Mouse (Mus musculus): ENCODE data around the gene Olfr744. TPM values are rescaled to one million over a fixed set of nuclear protein-coding genes. Genes with fewer than 3 reads are reported as not detected.

The Olfr744 gene
- polyA plus RNA-seq (2014; fragmentation: Illumina TruSeq; extraction: RNeasy Lipid Tissue Mini Kit (QIAGEN cat#74804); ENCODE audit: low read depth, low replicate concordance), result not detected

GRCm38 (mm10) chr14:50614579-50614978 is at the start of gene Olfr744:
Olfr744 (plus strand) TSS chr14:50614879.

DNA sequence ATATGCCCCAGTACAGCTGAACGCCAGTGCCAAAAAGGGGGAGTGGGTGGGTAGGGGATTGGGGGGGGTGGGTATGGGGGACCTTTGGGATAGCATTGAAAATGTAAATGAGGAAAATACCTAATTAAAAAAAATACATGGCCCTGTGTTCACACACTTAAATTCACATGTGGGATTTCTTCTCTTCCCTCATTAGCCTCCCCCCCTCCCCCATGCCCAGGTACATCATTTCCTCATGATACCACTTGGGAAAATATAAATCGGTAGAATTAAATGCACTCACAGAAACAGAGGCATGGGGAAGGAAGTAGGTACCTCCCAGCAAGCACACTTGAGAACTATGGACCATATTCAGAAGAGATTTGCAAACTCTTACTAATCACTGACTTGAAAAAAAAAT is 24.4 kb downstream of the Olfr744 start, which contains the start of gene Olfr745:
Gene Olfr745 (plus strand): TSS at position 301 of the 400 bp plus-strand sequence.

DNA sequence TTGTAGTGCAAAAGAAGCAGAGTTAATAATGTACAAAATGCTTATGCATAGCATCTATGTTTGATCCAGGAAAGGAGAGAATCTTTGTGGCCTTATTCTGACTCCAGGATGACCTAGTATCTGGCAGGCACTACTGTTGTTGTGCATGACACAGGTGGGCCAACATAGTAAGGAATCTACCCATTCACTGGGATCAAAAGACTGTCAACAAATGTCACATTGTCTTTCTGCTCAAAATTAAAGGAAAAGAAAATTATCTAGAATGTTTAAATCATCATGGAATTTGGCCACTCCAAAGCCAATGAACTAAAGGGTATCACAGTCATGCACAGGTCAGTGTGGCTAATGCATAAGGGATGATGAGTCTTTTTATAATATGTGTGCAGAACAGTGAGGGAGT is 32.1 kb downstream of the Olfr744 start, which contains the start of gene Olfr746:
Gene Olfr746 (plus strand): TSS at position 301 of the 400 bp plus-strand sequence.

Other genes starting within 250 kb of the Olfr744 start
- gene Olfr736, start 233.7 kb upstream of the Olfr744 start, polyA plus RNA-seq (2014; fragmentation: Illumina TruSeq; extraction: RNeasy Lipid Tissue Mini Kit (QIAGEN cat#74804); ENCODE audit: low read depth, low replicate concordance), result not detected
- not detected for gene Olfr738, start 207.3 kb upstream of the Olfr744 start, polyA plus RNA-seq (2014; fragmentation: Illumina TruSeq; extraction: RNeasy Lipid Tissue Mini Kit (QIAGEN cat#74804); ENCODE audit: low read depth, low replicate concordance)
- not detected for gene Olfr739, start 196.3 kb upstream of the Olfr744 start, polyA plus RNA-seq (2014; fragmentation: Illumina TruSeq; extraction: RNeasy Lipid Tissue Mini Kit (QIAGEN cat#74804); ENCODE audit: low read depth, low replicate concordance)
- not detected for gene Olfr740, start 169.3 kb upstream of the Olfr744 start, polyA plus RNA-seq (2014; fragmentation: Illumina TruSeq; extraction: RNeasy Lipid Tissue Mini Kit (QIAGEN cat#74804); ENCODE audit: low read depth, low replicate concordance)
- not detected for gene Olfr741, start 142.1 kb upstream of the Olfr744 start, polyA plus RNA-seq (2014; fragmentation: Illumina TruSeq; extraction: RNeasy Lipid Tissue Mini Kit (QIAGEN cat#74804); ENCODE audit: low read depth, low replicate concordance)
- not detected for gene Olfr742, start 111.3 kb upstream of the Olfr744 start, polyA plus RNA-seq (2014; fragmentation: Illumina TruSeq; extraction: RNeasy Lipid Tissue Mini Kit (QIAGEN cat#74804); ENCODE audit: low read depth, low replicate concordance)
- gene Olfr743, start 93.0 kb upstream of the Olfr744 start, polyA plus RNA-seq (2014; fragmentation: Illumina TruSeq; extraction: RNeasy Lipid Tissue Mini Kit (QIAGEN cat#74804); ENCODE audit: low read depth, low replicate concordance), result not detected
- gene Olfr745, start 24.5 kb downstream of the Olfr744 start, polyA plus RNA-seq (2014; fragmentation: Illumina TruSeq; extraction: RNeasy Lipid Tissue Mini Kit (QIAGEN cat#74804); ENCODE audit: low read depth, low replicate concordance), result not detected
- not detected for gene Olfr746, start 32.2 kb downstream of the Olfr744 start, polyA plus RNA-seq (2014; fragmentation: Illumina TruSeq; extraction: RNeasy Lipid Tissue Mini Kit (QIAGEN cat#74804); ENCODE audit: low read depth, low replicate concordance)
- gene Olfr747, start 78.3 kb downstream of the Olfr744 start, polyA plus RNA-seq (2014; fragmentation: Illumina TruSeq; extraction: RNeasy Lipid Tissue Mini Kit (QIAGEN cat#74804); ENCODE audit: low read depth, low replicate concordance), result not detected
- gene Olfr748, start 92.5 kb downstream of the Olfr744 start, polyA plus RNA-seq (2014; fragmentation: Illumina TruSeq; extraction: RNeasy Lipid Tissue Mini Kit (QIAGEN cat#74804); ENCODE audit: low read depth, low replicate concordance), result not detected
- gene Olfr749, start 130.2 kb downstream of the Olfr744 start, polyA plus RNA-seq (2014; fragmentation: Illumina TruSeq; extraction: RNeasy Lipid Tissue Mini Kit (QIAGEN cat#74804); ENCODE audit: low read depth, low replicate concordance), result not detected
- 14.5 TPM for gene Ttc5, start 170.6 kb downstream of the Olfr744 start, polyA plus RNA-seq (2014; fragmentation: Illumina TruSeq; extraction: RNeasy Lipid Tissue Mini Kit (QIAGEN cat#74804); ENCODE audit: low read depth, low replicate concordance)
- gene Ccnb1ip1, start 192.9 kb downstream of the Olfr744 start, polyA plus RNA-seq (2014; fragmentation: Illumina TruSeq; extraction: RNeasy Lipid Tissue Mini Kit (QIAGEN cat#74804); ENCODE audit: low read depth, low replicate concordance), result not detected
- gene Parp2, start 193.0 kb downstream of the Olfr744 start, polyA plus RNA-seq (2014; fragmentation: Illumina TruSeq; extraction: RNeasy Lipid Tissue Mini Kit (QIAGEN cat#74804); ENCODE audit: low read depth, low replicate concordance), result 45.3 TPM

All from adrenal gland, adult 10 weeks (tissue).